Mouse (Mus musculus) liver, embryonic 12.5 days (tissue): ENCODE measurements around the gene Fbxw7. TPM values are rescaled to one million over a fixed set of nuclear protein-coding genes. Genes with fewer than 3 reads are reported as not detected.

ENCODE experiments used
- ATAC-seq: fragments of 200-750 bp; cut with Nextera tagmentation; 2 replicates; pipeline ENCODE4 v1.8.0; 2017; ENCODE audit warnings: moderate number of reproducible peaks, mild to moderate bottlenecking, moderate library complexity
- H3K27ac ChIP-seq: fragments of 300-500 bp; sonication (generic); 2 replicates; pipeline ENCODE4 v1.5.1; 2016; ENCODE audit warnings: mild to moderate bottlenecking
- H3K27me3 ChIP-seq: fragments of 300-500 bp; sonication (generic); replicated peaks from 2 replicates; pipeline ENCODE4 v1.6.1; 2016; ENCODE audit warnings: mild to moderate bottlenecking, moderate library complexity
- H3K36me3 ChIP-seq: fragments of 300-500 bp; sonication (generic); 2 replicates; pipeline ENCODE4 v1.6.1; 2016; ENCODE audit warnings: mild to moderate bottlenecking, moderate library complexity
- H3K4me1 ChIP-seq: fragments of 300-500 bp; sonication (generic); 2 replicates; pipeline ENCODE4 v1.6.1; 2016
- H3K4me2 ChIP-seq: fragments of 300-500 bp; sonication (generic); 2 replicates; pipeline ENCODE4 v1.6.1; 2016; ENCODE audit warnings: mild to moderate bottlenecking, moderate library complexity
- H3K4me3 ChIP-seq: fragments of 300-500 bp; sonication (generic); 2 replicates; pipeline ENCODE4 v1.5.1; 2016; ENCODE audit warnings: mild to moderate bottlenecking, moderate library complexity
- H3K9ac ChIP-seq: fragments of 300-500 bp; sonication (generic); 2 replicates; pipeline ENCODE4 v1.6.1; 2016; ENCODE audit warnings: mild to moderate bottlenecking, moderate library complexity
- H3K9me3 ChIP-seq: fragments of 300-500 bp; sonication (generic); replicated peaks from 2 replicates; pipeline ENCODE4 v1.6.1; 2016; ENCODE audit warnings: mild to moderate bottlenecking, moderate library complexity
- WGBS: fragments of 180-500 bp; shearing (Covaris S2); methylation state at CpG from one replicate; pipeline ENCODE4 v1.1.7; 2016; ENCODE audit not compliant: insufficient replicate concordance; 5-methylcytosine and 5-hydroxymethylcytosine counted together
- polyA plus RNA-seq: library from polyadenylated mRNA; unstranded; fragments of >200 nt; fragmentation: Nextera tagmentation; extraction: Ambion mirVana; gene quantifications from 2 replicates; pipeline ENCODE4 v1.2.1, GENCODE M21; 2016

Gene Fbxw7
- polyA plus RNA-seq, 1 experiment from 2014 or later: 4.9 TPM

DNA sequence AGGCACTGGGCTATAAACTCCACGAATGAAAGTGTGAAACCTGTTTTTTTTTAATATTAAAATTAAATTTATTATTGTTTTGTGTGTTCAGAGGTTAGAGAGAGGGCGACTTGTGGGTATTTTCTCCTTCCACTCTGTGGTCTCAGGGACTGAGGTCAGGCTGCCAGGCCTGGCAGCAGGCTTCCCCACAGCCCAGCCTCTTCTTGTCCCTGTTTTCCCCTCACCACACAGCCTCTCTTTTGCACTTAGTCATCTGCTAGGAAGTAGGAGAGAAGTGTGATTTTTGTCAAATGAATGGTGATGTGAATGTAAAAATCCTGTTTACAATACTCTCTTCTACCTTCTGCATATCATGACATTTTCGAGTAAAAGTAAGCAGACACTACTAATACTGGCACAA is 7.2 kb upstream of the Fbxw7 start:
- Histone ChIP-seq H3K9me3 (no peaks in the 10 kb centered on the region), H3K4me3 (no peak overlapping the region), H3K9ac (no peak overlapping the region), H3K27me3 (peaks cover 3% of the 10 kb centered on the region; the same call in 1 of the 2 replicates), H3K36me3 (no peaks in the 10 kb centered on the region), H3K27ac (no peak overlapping the region), H3K4me2 (no peak overlapping the region), H3K4me1 (peaks cover 23% of the 10 kb centered on the region)
- 54% methylated on average over 3 of the region's 3 CpGs for WGBS
- no peak for ATAC-seq

- no peak overlapping the region for H3K9ac ChIP-seq
These were observed 6.2 kb upstream of the Fbxw7 start for GRCm38 (mm10) chr3:84808906-84809305.

DNA sequence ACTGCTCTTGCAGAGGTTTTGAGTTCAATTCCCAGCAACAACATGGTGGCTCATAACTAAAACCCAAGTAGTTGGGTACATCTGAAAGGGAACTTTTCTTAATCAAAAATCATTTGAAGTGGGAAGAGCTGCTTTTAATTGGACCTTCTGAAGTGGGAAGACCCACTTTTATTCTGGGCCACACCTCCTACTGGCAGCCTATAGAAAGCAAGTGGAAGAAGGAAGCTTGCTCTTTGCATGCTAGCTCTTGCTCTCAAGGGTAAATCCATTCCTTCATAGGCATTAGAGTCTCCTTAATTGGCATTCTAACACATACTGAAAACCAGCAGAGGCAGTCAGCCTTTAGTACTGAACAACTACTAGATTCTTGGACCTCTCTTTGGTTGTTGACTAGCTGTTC is 4.3 kb upstream of the Fbxw7 start:
- Histone ChIP-seq H3K9me3 (no peaks in the 10 kb centered on the region), H3K4me3 (no peak overlapping the region), H3K27ac (no peak overlapping the region), H3K4me1 (peaks cover 24% of the 10 kb centered on the region), H3K9ac (no peak overlapping the region), H3K36me3 (no peaks in the 10 kb centered on the region), H3K4me2 (no peak overlapping the region), H3K27me3 (no peaks in the 10 kb centered on the region)
- no peak for ATAC-seq

More at GRCm38 (mm10) chr3:84808906-84809305, 6.2 kb upstream of the Fbxw7 start:
- H3K4me2 ChIP-seq: no peak overlapping the region
- ATAC-seq: no peak
- H3K9me3 ChIP-seq: no peaks in the 10 kb centered on the region
- no peak overlapping the region for H3K27ac ChIP-seq
- H3K4me1 ChIP-seq: peaks cover 27% of the 10 kb centered on the region
- H3K36me3 ChIP-seq: no peaks in the 10 kb centered on the region
- H3K27me3 ChIP-seq: peaks cover 3% of the 10 kb centered on the region; the same call in 1 of the 2 replicates
- H3K4me3 ChIP-seq: no peak overlapping the region

GRCm38 (mm10) chr3:84813436-84814156 is 1.5 kb upstream of the Fbxw7 start:
- peak; percentile 59 for ATAC-seq
- H3K4me3 ChIP-seq: peak overlapping the region; percentile 100
- peak overlapping the region; percentile 96 for H3K9ac ChIP-seq
- peak overlapping the region; percentile 98 for H3K27ac ChIP-seq
- peaks cover 40% of the 10 kb centered on the region for H3K4me1 ChIP-seq
- WGBS: 2% methylated on average over 29 of the region's 29 CpGs
- no peaks in the 10 kb centered on the region for H3K27me3 ChIP-seq
- no peaks in the 10 kb centered on the region for H3K9me3 ChIP-seq
- H3K36me3 ChIP-seq: peaks cover 2% of the 10 kb centered on the region
- peak overlapping the region; percentile 100 for H3K4me2 ChIP-seq

DNA sequence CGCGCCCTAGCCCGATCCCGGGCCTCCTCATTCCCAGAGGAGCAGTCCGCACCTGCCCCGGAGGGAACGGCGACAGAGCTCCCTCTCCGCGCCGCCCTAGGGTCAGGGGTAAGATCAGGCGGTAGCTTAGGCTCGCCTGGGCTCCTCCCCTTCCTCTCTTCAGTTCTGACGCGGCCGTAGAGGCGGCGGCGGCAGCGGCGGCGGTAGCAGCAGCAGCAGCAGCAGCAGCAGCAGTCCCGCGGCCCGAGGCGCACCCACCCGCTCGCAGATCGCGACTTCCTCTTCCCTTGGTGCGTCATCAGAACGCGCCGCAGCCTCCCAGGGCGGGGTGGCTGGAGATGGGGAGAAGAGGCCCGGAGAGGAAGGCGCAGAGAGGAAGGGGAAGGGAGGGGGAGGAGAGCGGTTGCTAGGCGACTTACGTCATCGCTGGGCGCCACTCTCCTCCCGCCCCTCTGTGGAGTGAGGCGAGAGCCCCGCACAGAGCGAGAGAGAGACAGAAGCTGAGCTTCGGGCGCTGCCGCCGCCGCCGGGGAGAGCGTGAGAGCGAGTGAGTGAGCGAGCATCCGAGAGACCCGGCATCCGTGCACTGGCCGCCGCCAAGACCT is 809 bp upstream of the Fbxw7 start:
- Histone ChIP-seq H3K36me3 (peaks cover 5% of the 10 kb centered on the region), H3K4me2 (peak overlapping the region; percentile 100), H3K4me1 (peaks cover 37% of the 10 kb centered on the region), H3K9ac (peak overlapping the region; percentile 96), H3K27ac (peak overlapping the region; percentile 98), H3K9me3 (no peaks in the 10 kb centered on the region), H3K4me3 (peak overlapping the region; percentile 100), H3K27me3 (no peaks in the 10 kb centered on the region)
- ATAC-seq: peak; percentile 96
- under 1% methylated on average over 59 of the region's 60 CpGs for WGBS

GRCm38 (mm10) chr3:84815461-84815860 is 393 bp downstream of the Fbxw7 start:
- Histone ChIP-seq H3K4me1 (peaks cover 40% of the 10 kb centered on the region), H3K4me2 (peak overlapping the region; percentile 100), H3K9me3 (no peaks in the 10 kb centered on the region), H3K27ac (peak overlapping the region; percentile 98), H3K36me3 (peaks cover 8% of the 10 kb centered on the region), H3K9ac (peak overlapping the region; percentile 96), H3K4me3 (peak overlapping the region; percentile 100), H3K27me3 (no peaks in the 10 kb centered on the region)
- no peak for ATAC-seq
- under 1% methylated on average over 29 of the region's 29 CpGs for WGBS

DNA sequence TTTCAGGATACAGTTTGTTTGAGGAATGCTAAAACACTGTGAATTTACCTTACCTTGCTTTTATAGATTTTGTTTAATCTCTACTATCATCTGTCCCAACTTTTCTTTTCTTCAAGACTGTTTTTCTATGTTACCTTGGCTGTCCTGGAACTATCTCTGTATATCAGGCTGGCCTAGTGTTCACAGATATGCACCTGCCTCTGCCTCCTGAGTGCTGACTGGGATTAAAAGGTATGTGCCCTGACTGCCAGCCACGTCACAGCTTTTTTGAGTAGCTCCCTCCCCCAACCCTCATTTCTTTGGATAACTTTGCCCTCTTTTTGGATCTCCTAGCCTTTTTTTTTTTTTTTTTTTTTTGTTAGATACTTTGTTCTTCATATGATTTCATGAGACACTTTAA is 1.9 kb downstream of the Fbxw7 start:
- Histone ChIP-seq H3K9ac (no peak overlapping the region), H3K27ac (no peak overlapping the region), H3K4me2 (peak overlapping the region; percentile 100), H3K36me3 (peaks cover 11% of the 10 kb centered on the region), H3K4me1 (peaks cover 43% of the 10 kb centered on the region), H3K27me3 (no peaks in the 10 kb centered on the region), H3K9me3 (no peaks in the 10 kb centered on the region), H3K4me3 (no peak overlapping the region)
- WGBS: 26% methylated on average over 1 of the region's 1 CpGs
- ATAC-seq: no peak

- H3K27ac ChIP-seq: no peak overlapping the region
- H3K9ac ChIP-seq: no peak overlapping the region
- no peak overlapping the region for H3K4me2 ChIP-seq
- no peak for ATAC-seq
- 73% methylated on average over 2 of the region's 2 CpGs for WGBS
- no peaks in the 10 kb centered on the region for H3K9me3 ChIP-seq
- H3K36me3 ChIP-seq: peaks cover 13% of the 10 kb centered on the region
- no peak overlapping the region for H3K4me3 ChIP-seq
- H3K27me3 ChIP-seq: no peaks in the 10 kb centered on the region
- peaks cover 29% of the 10 kb centered on the region for H3K4me1 ChIP-seq
These were observed 5.7 kb downstream of the Fbxw7 start for GRCm38 (mm10) chr3:84820654-84821201.

- no peaks in the 10 kb centered on the region for H3K9me3 ChIP-seq
- H3K9ac ChIP-seq: no peak overlapping the region
- H3K36me3 ChIP-seq: peaks cover 5% of the 10 kb centered on the region; the same call in 1 of the 2 replicates
- ATAC-seq: no peak
- H3K4me1 ChIP-seq: peaks cover 17% of the 10 kb centered on the region
- no peak overlapping the region for H3K4me3 ChIP-seq
- H3K4me2 ChIP-seq: no peak overlapping the region
- no peaks in the 10 kb centered on the region for H3K27me3 ChIP-seq
- no peak overlapping the region for H3K27ac ChIP-seq
- 33% methylated on average over 5 of the region's 5 CpGs for WGBS
These were observed 10.9 kb downstream of the Fbxw7 start for GRCm38 (mm10) chr3:84825990-84826389.

- H3K36me3 ChIP-seq: peaks cover 5% of the 10 kb centered on the region; the same call in 1 of the 2 replicates
- peaks cover 18% of the 10 kb centered on the region for H3K4me1 ChIP-seq
- no peak overlapping the region for H3K9ac ChIP-seq
- WGBS: 83% methylated on average over 3 of the region's 3 CpGs
- H3K27ac ChIP-seq: no peak overlapping the region
- ATAC-seq: no peak
- H3K4me3 ChIP-seq: no peak overlapping the region
- H3K27me3 ChIP-seq: no peaks in the 10 kb centered on the region
- H3K4me2 ChIP-seq: no peak overlapping the region
- H3K9me3 ChIP-seq: no peaks in the 10 kb centered on the region
These were observed 11.3 kb downstream of the Fbxw7 start for GRCm38 (mm10) chr3:84826405-84826804.

- no peak for ATAC-seq
These were observed 11.9 kb downstream of the Fbxw7 start for GRCm38 (mm10) chr3:84826938-84827337.

DNA sequence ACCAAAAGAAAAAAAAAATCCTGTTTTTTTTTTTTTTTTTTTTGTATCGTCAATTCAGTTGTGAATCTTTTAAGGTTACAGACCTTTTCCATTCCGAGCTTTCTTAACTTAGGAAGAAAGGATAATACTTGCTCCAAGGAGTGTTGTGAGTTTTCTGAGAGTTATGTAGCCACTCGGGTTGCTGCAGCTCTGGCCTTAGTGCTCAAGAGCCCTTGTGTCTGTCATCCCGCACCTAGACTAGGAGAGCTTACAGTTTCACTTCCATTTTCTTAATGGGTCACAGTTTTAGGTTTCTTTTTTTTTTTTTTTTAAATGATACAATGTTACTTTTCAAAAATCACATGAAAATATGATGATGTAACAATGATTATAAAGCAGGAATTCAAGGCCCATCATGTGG is 12.5 kb downstream of the Fbxw7 start:
- Histone ChIP-seq H3K4me2 (no peak overlapping the region), H3K9me3 (no peaks in the 10 kb centered on the region), H3K4me3 (no peak overlapping the region), H3K27ac (no peak overlapping the region), H3K36me3 (peaks cover 5% of the 10 kb centered on the region; the same call in 1 of the 2 replicates), H3K4me1 (peaks cover 24% of the 10 kb centered on the region), H3K9ac (no peak overlapping the region), H3K27me3 (no peaks in the 10 kb centered on the region)
- no peak for ATAC-seq
- 77% methylated on average over 4 of the region's 4 CpGs for WGBS

More at GRCm38 (mm10) chr3:84826938-84827337, 11.9 kb downstream of the Fbxw7 start:
- Histone ChIP-seq H3K4me1 (peaks cover 23% of the 10 kb centered on the region), H3K4me3 (no peak overlapping the region), H3K27me3 (no peaks in the 10 kb centered on the region), H3K36me3 (peaks cover 5% of the 10 kb centered on the region; the same call in 1 of the 2 replicates), H3K4me2 (no peak overlapping the region), H3K27ac (no peak overlapping the region), H3K9me3 (no peaks in the 10 kb centered on the region), H3K9ac (no peak overlapping the region)
- 57% methylated on average over 3 of the region's 3 CpGs for WGBS
